ENCODE assay signal across 8 mouse cellular contexts in genomic region chr2:119547522-119548370, GRCm38 (mm10). TPM values are rescaled to one million over a fixed set of nuclear protein-coding genes. Genes with fewer than 3 reads are reported as not detected.
DNase-seq lines count a peak whose midpoint lies in the region; ATAC-seq lines count a peak whose summit lies in the region.

TSS of gene Exd1 (minus strand) at chr2:119547627.
TSS of gene Chp1 (plus strand) at chr2:119547697.

- peak within 1 kb of the TSS; percentile 85 for H3K4me3 ChIP-seq in brown adipose tissue, adult 24 weeks (ENCODE audit: insufficient read depth, low read depth, low read length)
- peak within 1 kb of the TSS; percentile 81 for H3K4me3 ChIP-seq in heart, embryonic 13.5 days
- peak within 1 kb of the TSS; percentile 89 for H3K4me3 ChIP-seq in liver, embryonic 12.5 days
- peak within 1 kb of the TSS; percentile 64 for H3K4me3 ChIP-seq in stomach, embryonic 15.5 days (replicated peaks)

- H3K9ac ChIP-seq in heart, embryonic 13.5 days: peak within 1 kb of the TSS; percentile 92
- peak within 1 kb of the TSS; percentile 90 for H3K9ac ChIP-seq in liver, embryonic 12.5 days
- peak within 1 kb of the TSS; percentile 53; the same call in 1 of the 2 replicates for H3K9ac ChIP-seq in stomach, embryonic 15.5 days

- peak; percentile 96 for DNase-seq in CD4-positive, CD25-positive, alpha-beta regulatory T cell, adult 2 months (ENCODE audit: low read depth, low spot score)
- peak; percentile 72 for DNase-seq in fat pad, adult 2 months (ENCODE audit: extremely low read depth, low read depth, low spot score)
- peak; percentile 100 for DNase-seq in kidney, postnatal 10 days
- DNase-seq in natural killer cell, adult 2 months (ENCODE audit: low spot score in 2 of 2): peak; percentile 96 to 97

- 0 out of 2 replicates have a peak, but pooled peaks cover 2% of the 10 kb centered on the region for H3K4me1 ChIP-seq in brown adipose tissue, adult 24 weeks (ENCODE audit: control insufficient read depth, insufficient read depth, insufficient read length, low read length)
- peaks cover 14% of the 10 kb centered on the region for H3K4me1 ChIP-seq in heart, embryonic 13.5 days
- peaks cover 40% of the 10 kb centered on the region for H3K4me1 ChIP-seq in liver, embryonic 12.5 days
- peaks cover 10% of the 10 kb centered on the region; the same call in 1 of the 2 replicates for H3K4me1 ChIP-seq in stomach, embryonic 15.5 days

- peak; percentile 99 for ATAC-seq in heart, embryonic 13.5 days (ENCODE audit: extremely low read depth, insufficient number of reproducible peaks, low FRiP score, low TSS enrichment)
- ATAC-seq in liver, embryonic 12.5 days: peak; percentile 95
- peak; percentile 98 for ATAC-seq in stomach, embryonic 15.5 days (ENCODE audit: insufficient read depth, low FRiP score, low read depth)

- peak within 1 kb of the TSS; percentile 88 for H3K4me2 ChIP-seq in heart, embryonic 13.5 days
- peak within 1 kb of the TSS; percentile 72 for H3K4me2 ChIP-seq in liver, embryonic 12.5 days
- peak within 1 kb of the TSS; percentile 84 for H3K4me2 ChIP-seq in stomach, embryonic 15.5 days

- no peaks in the 10 kb centered on the region for H3K36me3 ChIP-seq in heart, embryonic 13.5 days
- H3K36me3 ChIP-seq in liver, embryonic 12.5 days: 0 out of 2 replicates have a peak, but pooled peaks cover 2% of the 10 kb centered on the region
- H3K36me3 ChIP-seq in stomach, embryonic 15.5 days: no peaks in the 10 kb centered on the region

- no peaks in the 10 kb centered on the region for H3K27me3 ChIP-seq in heart, embryonic 13.5 days (replicated peaks)
- no peaks in the 10 kb centered on the region for H3K27me3 ChIP-seq in liver, embryonic 12.5 days (replicated peaks)
- H3K27me3 ChIP-seq in stomach, embryonic 15.5 days (replicated peaks): no peaks in the 10 kb centered on the region

- no peaks in the 10 kb centered on the region for H3K9me3 ChIP-seq in heart, embryonic 13.5 days
- H3K9me3 ChIP-seq in liver, embryonic 12.5 days (replicated peaks): no peaks in the 10 kb centered on the region
- H3K9me3 ChIP-seq in stomach, embryonic 15.5 days: no peaks in the 10 kb centered on the region

- under 1% methylated on average over 57 of the region's 57 CpGs for WGBS in heart, embryonic 13.5 days
- under 1% methylated on average over 55 of the region's 57 CpGs for WGBS in liver, embryonic 12.5 days (ENCODE audit: insufficient replicate concordance)
- under 1% methylated on average over 55 of the region's 57 CpGs for WGBS in stomach, embryonic 15.5 days

- H3K27ac ChIP-seq in brown adipose tissue, adult 24 weeks (replicated peaks; ENCODE audit: low read depth, low read length): peak within 1 kb of the TSS; percentile 78
- H3K27ac ChIP-seq in heart, embryonic 13.5 days (replicated peaks): peak within 1 kb of the TSS; percentile 72
- H3K27ac ChIP-seq in liver, embryonic 12.5 days: peak within 1 kb of the TSS; percentile 89
- peak within 1 kb of the TSS; percentile 90 for H3K27ac ChIP-seq in stomach, embryonic 15.5 days

RNA-seq across cellular contexts. Expression of gene Exd1, which starts in this region (rescaled TPM):
- polyA plus RNA-seq in brown adipose tissue, adult 24 weeks (2012; ENCODE audit: insufficient read depth, insufficient read length, missing spikeins): 2.9 and 3.0 TPM in 2 replicates
- polyA plus RNA-seq in heart, embryonic 13.5 days (2015; fragmentation: Nextera tagmentation; extraction: Ambion mirVana): 0.13 and 0.20 TPM in 2 replicates
- polyA plus RNA-seq in liver, embryonic 12.5 days (2016; fragmentation: Nextera tagmentation; extraction: Ambion mirVana): 0.07 and 0.17 TPM in 2 replicates
- polyA plus RNA-seq in stomach, embryonic 15.5 days (2015; fragmentation: Nextera tagmentation; extraction: Ambion mirVana): 0.42 and 0.48 TPM in 2 replicates

RNA-seq across cellular contexts. Expression of gene Chp1, which starts in this region (rescaled TPM):
- 225 and 269 TPM in 2 replicates for polyA plus RNA-seq in brown adipose tissue, adult 24 weeks (2012; ENCODE audit: insufficient read depth, insufficient read length, missing spikeins)
- 40.6 and 46.4 TPM in 2 replicates for polyA plus RNA-seq in heart, embryonic 13.5 days (2015; fragmentation: Nextera tagmentation; extraction: Ambion mirVana)
- 43.4 and 44.1 TPM in 2 replicates for polyA plus RNA-seq in liver, embryonic 12.5 days (2016; fragmentation: Nextera tagmentation; extraction: Ambion mirVana)
- 68.1 and 73.6 TPM in 2 replicates for polyA plus RNA-seq in stomach, embryonic 15.5 days (2015; fragmentation: Nextera tagmentation; extraction: Ambion mirVana)

Comparison
In these comparisons a context has a peak if more than half of its experiments do, and no peak if none do; other contexts are left out.
1. Peak in every context shown above with its lines: DNase-seq, ATAC-seq, H3K4me3 ChIP-seq and H3K27ac ChIP-seq.